Mouse (Mus musculus) gastrocnemius, postnatal 25 days (tissue): ENCODE measurements around the gene Slc7a8. TPM values are rescaled to one million over a fixed set of nuclear protein-coding genes. Genes with fewer than 3 reads are reported as not detected.

ENCODE experiments used
- DNase-seq: peaks from one replicate; pipeline ENCODE4 v3.0.0; 2022
- total RNA-seq, 2 experiments: library from RNA; stranded (reverse); gene quantifications; 1 replicate in 1 of 2; 2 replicates in 1 of 2; pipeline ENCODE4 v1.2.3; 2021

Gene Slc7a8
- total RNA-seq, 2 experiments from 2014 or later: 12.3 to 13.0 TPM

GRCm38 (mm10) chr14:54699586-54699985 is 82.2 kb downstream of the Slc7a8 start:
- no peak for DNase-seq

- DNase-seq: no peak
These were observed 83.0 kb downstream of the Slc7a8 start, which contains the start of gene Gm29776 for GRCm38 (mm10) chr14:54698733-54699132. Gm29776 (minus strand) TSS chr14:54698833.

GRCm38 (mm10) chr14:54696752-54697151 is 85.0 kb downstream of the Slc7a8 start:
- no peak for DNase-seq

GRCm38 (mm10) chr14:54695042-54695441 is 86.7 kb downstream of the Slc7a8 start:
- no peak for DNase-seq

GRCm38 (mm10) chr14:54687251-54687650 is 94.5 kb downstream of the Slc7a8 start:
- no peak for DNase-seq

GRCm38 (mm10) chr14:54686522-54687143 is 95.1 kb downstream of the Slc7a8 start, which contains the start of gene Acin1:
Acin1 (minus strand) TSS chr14:54686931.
- peak; percentile 100 for DNase-seq

- no peak for DNase-seq
These were observed 95.7 kb downstream of the Slc7a8 start, which contains the start of gene 1700123O20Rik for GRCm38 (mm10) chr14:54686063-54686521. 1700123O20Rik (plus strand) TSS chr14:54686216.

GRCm38 (mm10) chr14:54685471-54685870 is 96.3 kb downstream of the Slc7a8 start:
- DNase-seq: no peak

- no peak for DNase-seq
These were observed 99.3 kb downstream of the Slc7a8 start for GRCm38 (mm10) chr14:54682396-54682795.

GRCm38 (mm10) chr14:54678657-54679304 is 103.0 kb downstream of the Slc7a8 start:
- no peak for DNase-seq

GRCm38 (mm10) chr14:54676290-54676689 is 105.5 kb downstream of the Slc7a8 start:
- no peak for DNase-seq

GRCm38 (mm10) chr14:54674317-54674716 is 107.4 kb downstream of the Slc7a8 start:
- no peak for DNase-seq

Other genes starting within 250 kb of the Slc7a8 start
- gene Haus4, start 227.3 kb downstream of the Slc7a8 start, total RNA-seq: 1 to 10 TPM; 2.8 to 3.8 TPM
- gene Ajuba, start 204.4 kb downstream of the Slc7a8 start, total RNA-seq: 1 to 10 TPM; 2.3 to 2.6 TPM
- gene 4931414P19Rik, start 176.0 kb downstream of the Slc7a8 start, total RNA-seq: 1 to 10 TPM; 2.9 to 3.4 TPM
- 100 to 1,000 TPM; 175 to 184 TPM for gene Psmb5, start 163.9 kb downstream of the Slc7a8 start, total RNA-seq
- not detected for gene Psmb11, start 160.5 kb downstream of the Slc7a8 start, total RNA-seq
- not detected for gene Gm17606, start 141.0 kb downstream of the Slc7a8 start, total RNA-seq
- under 1 TPM; 0.28 to 0.38 TPM for gene Cdh24, start 140.6 kb downstream of the Slc7a8 start, total RNA-seq
- gene 1700123O20Rik, start 95.7 kb downstream of the Slc7a8 start, total RNA-seq: 10 to 100 TPM in 1 of 2 experiments, 1 to 10 TPM in 1; 8.4 to 10.0 TPM
- gene Acin1, start 95.0 kb downstream of the Slc7a8 start, total RNA-seq: 10 to 100 TPM; 61.2 to 78.1 TPM
- not detected for gene Gm29776, start 83.1 kb downstream of the Slc7a8 start, total RNA-seq
- gene Cebpe, start 69.8 kb downstream of the Slc7a8 start, total RNA-seq: not detected
- gene Rnf212b, start 32.2 kb upstream of the Slc7a8 start, total RNA-seq: 1 to 10 TPM; 1.3 to 2.0 TPM
- gene Homez, start 89.0 kb upstream of the Slc7a8 start, total RNA-seq: 1 to 10 TPM; 3.3 to 4.5 TPM
- gene Ppp1r3e, start 95.6 kb upstream of the Slc7a8 start, total RNA-seq: 1 to 10 TPM; 3.0 to 3.5 TPM
- gene Bcl2l2, start 101.4 kb upstream of the Slc7a8 start, total RNA-seq: 10 to 100 TPM; 21.6 to 24.4 TPM
- 1 to 10 TPM; 1.3 to 2.3 TPM for gene Gm20521, start 101.5 kb upstream of the Slc7a8 start, total RNA-seq
- gene Pabpn1, start 110.6 kb upstream of the Slc7a8 start, total RNA-seq: 10 to 100 TPM; 47.1 to 52.7 TPM
- gene Slc22a17, start 131.2 kb upstream of the Slc7a8 start, total RNA-seq: 1 to 10 TPM; 2.4 to 2.5 TPM
- 1 to 10 TPM; 2.6 to 3.7 TPM for gene Efs, start 144.2 kb upstream of the Slc7a8 start, total RNA-seq
- not detected for gene Il25, start 150.7 kb upstream of the Slc7a8 start, total RNA-seq
- under 1 TPM; 0.51 to 0.70 TPM for gene Cmtm5, start 154.3 kb upstream of the Slc7a8 start, total RNA-seq
- gene Myh6, start 185.0 kb upstream of the Slc7a8 start, total RNA-seq: 100 to 1,000 TPM in 1 of 2 experiments, 10 to 100 TPM in 1; 42.1 to 200 TPM
- not detected for gene Gm17428, start 195.0 kb upstream of the Slc7a8 start, total RNA-seq
- gene Myh7, start 212.7 kb upstream of the Slc7a8 start, total RNA-seq: 1,000 to 10,000 TPM in 1 of 2 experiments, 100 to 1,000 TPM in 1; 192 to 1,011 TPM
- gene Ngdn, start 233.5 kb upstream of the Slc7a8 start, total RNA-seq: 10 to 100 TPM; 15.7 to 17.0 TPM